Mouse (Mus musculus) c-Kit-negative CD71-positive TER-119-positive erythroid progenitor cells, embryonic 14.5 days (primary cell): Measurements from ENCODE around the gene Gm5617.
"Not testable (repeated sequence)": the region's sequence is repeated elsewhere in the genome, so short reads cannot be mapped to it uniquely, and the experiment has no call there.

Experiments used
- DNase-seq: peaks from one replicate; pipeline ENCODE4 v3.0.0-alpha.2; 2013; ENCODE audit warnings: low read depth, low spot score

Gm5617 gene

GRCm38 (mm10) chr9:48494817-48495547 is at the start of gene Gm5617, which contains the start of gene Rbm7:
TSS of gene Gm5617 (plus strand) at chr9:48495442.
TSS of gene Rbm7 (minus strand) at chr9:48495299.
- peak; percentile 86 for DNase-seq

- peak; percentile 32 for DNase-seq
Measured at GRCm38 (mm10) chr9:48447783-48448209, 47.4 kb upstream of the Gm5617 start.

GRCm38 (mm10) chr9:48450066-48450465 is 45.2 kb upstream of the Gm5617 start:
- no peak for DNase-seq

- no peak for DNase-seq
Measured at GRCm38 (mm10) chr9:48455961-48456360, 39.3 kb upstream of the Gm5617 start.

GRCm38 (mm10) chr9:48458879-48459278 is 36.4 kb upstream of the Gm5617 start:
- DNase-seq = peak; percentile 42

GRCm38 (mm10) chr9:48459391-48459790 is 35.9 kb upstream of the Gm5617 start:
- no peak for DNase-seq

- no peak for DNase-seq
Measured at GRCm38 (mm10) chr9:48460720-48461119, 34.5 kb upstream of the Gm5617 start.

- DNase-seq = no peak
Measured at GRCm38 (mm10) chr9:48461545-48461944, 33.7 kb upstream of the Gm5617 start.

GRCm38 (mm10) chr9:48465671-48466070 is 29.6 kb upstream of the Gm5617 start:
- peak; percentile 29 for DNase-seq

GRCm38 (mm10) chr9:48466804-48467203 is 28.4 kb upstream of the Gm5617 start:
- peak; percentile 58 for DNase-seq

GRCm38 (mm10) chr9:48467471-48467870 is 27.8 kb upstream of the Gm5617 start:
- DNase-seq = not testable (repeated sequence)

- DNase-seq = no peak
Measured at GRCm38 (mm10) chr9:48472441-48473025, 22.7 kb upstream of the Gm5617 start.

GRCm38 (mm10) chr9:48473131-48473530 is 22.1 kb upstream of the Gm5617 start:
- DNase-seq = no peak

GRCm38 (mm10) chr9:48474367-48474766 is 20.9 kb upstream of the Gm5617 start:
- no peak for DNase-seq

GRCm38 (mm10) chr9:48476236-48477165 is 18.7 kb upstream of the Gm5617 start:
- no peak for DNase-seq

GRCm38 (mm10) chr9:48478808-48479207 is 16.4 kb upstream of the Gm5617 start:
- DNase-seq = no peak

GRCm38 (mm10) chr9:48479838-48480410 is 15.3 kb upstream of the Gm5617 start:
- DNase-seq = peak; percentile 35

- DNase-seq = peak; percentile 90
Measured at GRCm38 (mm10) chr9:48480411-48481213, 14.6 kb upstream of the Gm5617 start, which contains the start of gene Rexo2. TSS of gene Rexo2 (minus strand) at chr9:48480623.

GRCm38 (mm10) chr9:48481214-48482134 is 13.8 kb upstream of the Gm5617 start:
- DNase-seq = no peak

GRCm38 (mm10) chr9:48495548-48495932 is 298 bp downstream of the Gm5617 start:
- DNase-seq = no peak
